Mouse (Mus musculus): ENCODE measurements around the gene Ripor3. TPM values are rescaled to one million over a fixed set of nuclear protein-coding genes. Genes with fewer than 3 reads are reported as not detected.
A peak's percentile ranks its signal among the peaks of the same experiment; 100 is the strongest.
"Not testable (repeated sequence)": the region's sequence is repeated elsewhere in the genome, so short reads cannot be mapped to it uniquely, and the experiment has no call there.

The Ripor3 gene
- polyA plus RNA-seq (2016; fragmentation: Nextera tagmentation; extraction: Ambion mirVana), result 0.73 and 0.98 TPM in 2 replicates

DNA sequence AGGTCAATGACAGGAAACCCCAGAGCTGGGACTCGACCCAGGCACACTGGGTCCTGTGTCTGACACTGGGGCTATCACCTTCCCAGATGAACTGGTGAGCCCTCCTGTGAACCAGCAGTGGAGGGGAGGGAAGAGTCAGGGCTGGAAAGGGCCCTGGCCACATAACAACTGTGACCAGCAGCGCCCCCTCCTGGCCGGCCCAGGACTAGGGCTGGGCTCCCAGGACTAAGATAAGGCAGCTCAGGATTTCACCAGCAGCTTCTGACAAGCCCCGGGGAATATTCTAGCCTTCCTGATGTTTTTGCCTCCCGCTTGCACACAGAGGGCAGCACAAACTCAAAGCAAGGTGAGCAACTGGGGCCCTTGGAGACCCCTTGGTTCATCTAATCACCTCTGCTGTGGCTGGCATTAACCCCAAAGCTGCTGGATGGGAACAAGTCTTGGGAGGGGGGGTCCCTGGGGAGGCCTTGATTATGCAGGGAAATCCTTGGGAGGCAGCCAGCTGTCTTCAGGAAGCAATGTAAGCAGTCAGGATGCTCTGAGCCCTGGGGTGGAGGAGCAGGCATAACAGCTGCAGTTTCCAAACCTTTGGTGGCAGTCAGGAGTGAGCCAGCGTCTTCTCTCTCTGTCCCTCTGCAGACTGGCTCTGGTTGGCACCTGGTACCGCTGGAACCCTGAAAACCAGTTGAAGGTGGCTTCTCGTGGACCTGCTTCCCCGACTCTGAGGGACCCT lies at the start of gene Ripor3:
Gene Ripor3, minus strand, starts transcription at position 683 of the 733 bp plus-strand sequence.
- Histone ChIP-seq H3K9ac (replicated peaks) (no peak within 1 kb of the TSS; the same call in 1 of the 2 replicates), H3K4me3 (replicated peaks) (no peak within 1 kb of the TSS), H3K36me3 (no peaks in the 10 kb centered on the region), H3K27ac (peak within 1 kb of the TSS; percentile 80), H3K27me3 (no peaks in the 10 kb centered on the region), H3K9me3 (no peaks in the 10 kb centered on the region), H3K4me1 (replicated peaks) (peaks cover 33% of the 10 kb centered on the region), H3K4me2 (no peak within 1 kb of the TSS)
- ATAC-seq (ENCODE audit: insufficient number of reproducible peaks, insufficient read depth, low FRiP score, low TSS enrichment, low read depth), result no peak
- WGBS, result 36% methylated on average over 9 of the region's 9 CpGs

DNA sequence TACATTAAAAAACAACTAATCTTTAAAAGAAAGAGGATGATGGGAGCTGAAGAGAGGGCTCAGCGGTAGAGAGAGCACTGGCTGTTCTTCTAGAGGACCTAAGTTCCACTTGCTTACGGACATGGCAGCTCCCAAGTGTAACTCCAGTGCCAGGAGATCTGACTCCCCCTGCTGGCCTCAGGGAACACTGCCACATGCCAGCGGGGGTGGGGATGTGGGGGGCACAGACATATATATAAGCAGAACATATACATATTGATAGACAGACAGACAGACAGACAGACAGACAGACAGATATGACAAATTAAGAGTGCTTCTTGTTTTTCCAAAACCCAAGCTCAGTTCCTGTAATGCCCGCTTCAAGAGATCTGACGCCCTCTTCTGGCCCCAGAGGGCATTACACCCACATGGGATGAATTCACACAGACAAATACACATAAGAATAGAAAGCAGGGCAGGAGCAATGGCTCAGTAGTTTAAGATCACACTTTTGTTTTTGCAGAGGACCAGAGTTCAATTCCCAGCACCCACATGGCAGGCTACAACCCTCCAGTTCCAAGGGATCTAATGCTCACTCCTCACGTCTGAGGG lies 48.9 kb upstream of the Ripor3 start:
- no peak for ATAC-seq (ENCODE audit: insufficient number of reproducible peaks, insufficient read depth, low FRiP score, low TSS enrichment, low read depth)
- peaks cover 6% of the 10 kb centered on the region; the same call in 1 of the 2 replicates for H3K9me3 ChIP-seq
- H3K4me1 ChIP-seq (replicated peaks), result peaks cover 25% of the 10 kb centered on the region
- H3K4me3 ChIP-seq (replicated peaks), result no peak overlapping the region
- no peaks in the 10 kb centered on the region for H3K36me3 ChIP-seq
- H3K27me3 ChIP-seq, result no peaks in the 10 kb centered on the region
- no peak overlapping the region for H3K27ac ChIP-seq
- WGBS, result 80% methylated on average over 6 of the region's 6 CpGs
- no peak overlapping the region for H3K9ac ChIP-seq (replicated peaks)
- H3K4me2 ChIP-seq, result no peak overlapping the region

DNA sequence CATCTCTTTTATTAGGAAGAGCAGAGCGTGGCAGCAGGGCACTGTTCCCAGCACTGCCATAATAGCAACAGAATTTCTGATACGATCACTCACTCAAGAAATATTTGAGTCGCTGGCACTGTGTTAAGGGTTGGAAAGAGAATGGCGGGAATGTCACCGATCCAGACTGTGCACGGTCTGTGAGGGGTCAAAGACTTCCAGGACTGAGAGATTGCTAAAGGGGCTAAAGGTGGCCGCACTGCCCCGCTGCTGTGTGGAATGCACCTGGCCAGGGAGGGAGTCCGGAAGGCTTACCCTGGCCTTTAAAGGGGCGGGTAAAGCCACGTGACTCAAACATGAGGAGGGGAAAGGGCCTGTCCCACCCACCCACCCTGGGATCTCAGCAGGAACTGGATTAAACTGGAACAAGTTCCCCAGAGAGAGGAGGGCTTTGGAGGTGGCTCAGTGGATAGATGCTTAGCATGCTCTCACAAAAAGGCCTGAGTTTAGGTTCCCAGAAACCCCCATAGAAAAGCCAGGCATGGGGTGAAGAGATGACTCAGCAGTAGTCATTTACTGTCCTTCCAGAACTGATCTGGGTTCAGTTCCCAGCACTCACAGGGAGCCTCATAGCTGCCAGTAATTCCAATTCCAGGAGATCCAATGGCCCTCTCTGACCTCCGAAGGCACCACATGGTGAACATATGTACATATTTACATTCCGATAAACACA lies 48.2 kb upstream of the Ripor3 start:
- 24% methylated on average over 13 of the region's 13 CpGs for WGBS
- Histone ChIP-seq H3K4me1 (replicated peaks) (peaks cover 25% of the 10 kb centered on the region), H3K9ac (replicated peaks) (no peak overlapping the region), H3K27me3 (no peaks in the 10 kb centered on the region), H3K9me3 (peaks cover 6% of the 10 kb centered on the region; the same call in 1 of the 2 replicates), H3K27ac (no peak overlapping the region), H3K36me3 (no peaks in the 10 kb centered on the region), H3K4me2 (no peak overlapping the region; the same call in 1 of the 2 replicates), H3K4me3 (replicated peaks) (no peak overlapping the region)
- no peak for ATAC-seq (ENCODE audit: insufficient number of reproducible peaks, insufficient read depth, low FRiP score, low TSS enrichment, low read depth)

DNA sequence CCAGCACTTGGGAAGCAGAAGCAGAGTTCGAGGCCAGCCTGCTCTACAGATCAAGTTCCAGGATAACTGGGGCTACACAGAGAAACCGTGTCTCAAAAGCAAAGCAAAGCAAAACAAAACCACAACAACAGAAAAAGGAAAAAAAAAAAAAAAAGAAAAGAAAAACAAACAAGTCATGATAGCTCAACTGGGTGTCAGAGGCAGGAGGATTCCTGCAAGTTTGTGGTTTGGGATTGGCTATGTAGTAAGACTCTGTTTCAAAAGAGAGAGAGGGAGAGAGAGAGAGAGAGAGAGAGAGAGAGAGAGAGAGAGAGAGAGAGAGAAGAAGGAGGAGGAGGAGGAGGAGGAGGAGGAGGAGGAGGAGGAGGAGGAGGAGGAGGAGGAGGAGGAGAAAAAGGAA lies 47.5 kb upstream of the Ripor3 start:
- not testable (repeated sequence) for H3K27me3 ChIP-seq; H3K27ac ChIP-seq; H3K9me3 ChIP-seq; H3K36me3 ChIP-seq; H3K4me3 ChIP-seq (replicated peaks); ATAC-seq (ENCODE audit: insufficient number of reproducible peaks, insufficient read depth, low FRiP score, low TSS enrichment, low read depth); H3K9ac ChIP-seq (replicated peaks); H3K4me2 ChIP-seq
- H3K4me1 ChIP-seq (replicated peaks), result peaks cover 25% of the 10 kb centered on the region
- WGBS, result 64% methylated on average over 2 of the region's 2 CpGs

GRCm38 (mm10) chr2:168056666-168056933 lies 46.2 kb upstream of the Ripor3 start:
- peak; percentile 18; the same call in 1 of the 2 replicates for ATAC-seq (ENCODE audit: insufficient number of reproducible peaks, insufficient read depth, low FRiP score, low TSS enrichment, low read depth)
- Histone ChIP-seq H3K9ac (replicated peaks) (no peak overlapping the region), H3K36me3 (no peaks in the 10 kb centered on the region), H3K4me2 (peak overlapping the region; percentile 30; the same call in 1 of the 2 replicates), H3K27ac (peak overlapping the region; percentile 76), H3K4me1 (replicated peaks) (peaks cover 25% of the 10 kb centered on the region), H3K9me3 (peaks cover 6% of the 10 kb centered on the region; the same call in 1 of the 2 replicates), H3K4me3 (replicated peaks) (no peak overlapping the region), H3K27me3 (peaks cover 10% of the 10 kb centered on the region)
- WGBS, result 8% methylated on average over 8 of the region's 8 CpGs

GRCm38 (mm10) chr2:168055910-168056665 lies 45.7 kb upstream of the Ripor3 start:
- Histone ChIP-seq H3K9ac (replicated peaks) (no peak overlapping the region; the same call in 1 of the 2 replicates), H3K4me1 (replicated peaks) (peaks cover 25% of the 10 kb centered on the region), H3K4me2 (peak overlapping the region; percentile 30; the same call in 1 of the 2 replicates), H3K4me3 (replicated peaks) (no peak overlapping the region), H3K27ac (peak overlapping the region; percentile 76), H3K9me3 (peaks cover 6% of the 10 kb centered on the region; the same call in 1 of the 2 replicates), H3K36me3 (no peaks in the 10 kb centered on the region), H3K27me3 (peaks cover 15% of the 10 kb centered on the region)
- peak; percentile 27; the same call in 1 of the 2 replicates for ATAC-seq (ENCODE audit: insufficient number of reproducible peaks, insufficient read depth, low FRiP score, low TSS enrichment, low read depth)
- WGBS, result 13% methylated on average over 14 of the region's 14 CpGs

DNA sequence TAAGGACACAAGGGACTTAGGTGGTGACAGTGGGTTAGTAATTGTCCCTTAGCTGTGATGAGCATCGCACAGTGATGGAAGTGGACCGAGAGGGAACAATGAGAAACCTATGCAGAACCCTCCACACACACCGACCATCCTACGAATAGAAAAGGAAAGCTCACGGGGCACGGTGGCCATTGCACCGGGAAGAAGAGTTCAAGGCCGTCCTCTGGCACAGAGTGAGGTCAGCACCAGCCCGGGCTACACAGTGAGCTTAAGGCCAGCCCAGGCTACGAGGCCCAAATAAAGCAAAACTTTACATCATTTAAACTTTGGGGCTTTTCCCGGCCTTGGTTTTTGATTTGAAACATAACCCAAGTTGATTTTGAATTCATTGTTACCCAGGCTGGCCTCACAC lies 43.7 kb upstream of the Ripor3 start:
- H3K4me1 ChIP-seq (replicated peaks), result peaks cover 41% of the 10 kb centered on the region
- ATAC-seq (ENCODE audit: insufficient number of reproducible peaks, insufficient read depth, low FRiP score, low TSS enrichment, low read depth), result no peak

DNA sequence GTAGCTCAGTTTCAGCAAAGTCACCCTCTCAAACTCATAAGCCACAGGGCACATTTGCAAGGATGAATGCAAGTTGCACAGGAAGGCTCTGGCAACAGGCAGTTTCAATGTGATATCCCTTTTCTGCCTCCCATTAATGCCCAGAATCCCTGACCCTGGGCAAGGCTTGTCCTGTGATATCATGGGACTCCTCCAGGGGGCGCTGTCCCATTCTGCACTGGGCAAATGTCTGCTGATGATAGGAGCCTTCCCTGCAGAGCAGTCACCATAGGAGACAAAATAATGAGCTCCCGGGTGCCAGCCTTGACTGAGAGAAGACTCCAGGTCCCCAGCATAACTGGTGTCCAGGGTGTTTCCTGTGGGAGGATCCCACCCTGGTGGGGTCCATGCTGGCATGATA lies 42.3 kb upstream of the Ripor3 start:
- Histone ChIP-seq H3K4me1 (replicated peaks) (peaks cover 37% of the 10 kb centered on the region), H3K27me3 (peaks cover 47% of the 10 kb centered on the region), H3K4me3 (replicated peaks) (no peak overlapping the region), H3K9me3 (no peaks in the 10 kb centered on the region), H3K9ac (replicated peaks) (no peak overlapping the region), H3K36me3 (no peaks in the 10 kb centered on the region), H3K27ac (no peak overlapping the region), H3K4me2 (no peak overlapping the region)
- 13% methylated on average over 2 of the region's 2 CpGs for WGBS
- no peak for ATAC-seq (ENCODE audit: insufficient number of reproducible peaks, insufficient read depth, low FRiP score, low TSS enrichment, low read depth)

More for the DNA sequence above, 43.7 kb upstream of the Ripor3 start:
- 92% methylated on average over 11 of the region's 11 CpGs for WGBS
- Histone ChIP-seq H3K27ac (no peak overlapping the region), H3K4me2 (no peak overlapping the region), H3K9me3 (0 out of 2 replicates have a peak, but pooled peaks cover under 1% of the 10 kb centered on the region), H3K9ac (replicated peaks) (no peak overlapping the region), H3K27me3 (peaks cover 35% of the 10 kb centered on the region), H3K36me3 (no peaks in the 10 kb centered on the region), H3K4me3 (replicated peaks) (no peak overlapping the region)

GRCm38 (mm10) chr2:168052156-168052555 lies 41.7 kb upstream of the Ripor3 start:
- no peak overlapping the region for H3K27ac ChIP-seq
- 88% methylated on average over 1 of the region's 1 CpGs for WGBS
- no peaks in the 10 kb centered on the region for H3K9me3 ChIP-seq
- no peak for ATAC-seq (ENCODE audit: insufficient number of reproducible peaks, insufficient read depth, low FRiP score, low TSS enrichment, low read depth)
- H3K27me3 ChIP-seq, result peaks cover 51% of the 10 kb centered on the region
- H3K4me3 ChIP-seq (replicated peaks), result no peak overlapping the region
- no peak overlapping the region for H3K9ac ChIP-seq (replicated peaks)
- no peak overlapping the region for H3K4me2 ChIP-seq
- no peaks in the 10 kb centered on the region for H3K36me3 ChIP-seq
- H3K4me1 ChIP-seq (replicated peaks), result peaks cover 37% of the 10 kb centered on the region

DNA sequence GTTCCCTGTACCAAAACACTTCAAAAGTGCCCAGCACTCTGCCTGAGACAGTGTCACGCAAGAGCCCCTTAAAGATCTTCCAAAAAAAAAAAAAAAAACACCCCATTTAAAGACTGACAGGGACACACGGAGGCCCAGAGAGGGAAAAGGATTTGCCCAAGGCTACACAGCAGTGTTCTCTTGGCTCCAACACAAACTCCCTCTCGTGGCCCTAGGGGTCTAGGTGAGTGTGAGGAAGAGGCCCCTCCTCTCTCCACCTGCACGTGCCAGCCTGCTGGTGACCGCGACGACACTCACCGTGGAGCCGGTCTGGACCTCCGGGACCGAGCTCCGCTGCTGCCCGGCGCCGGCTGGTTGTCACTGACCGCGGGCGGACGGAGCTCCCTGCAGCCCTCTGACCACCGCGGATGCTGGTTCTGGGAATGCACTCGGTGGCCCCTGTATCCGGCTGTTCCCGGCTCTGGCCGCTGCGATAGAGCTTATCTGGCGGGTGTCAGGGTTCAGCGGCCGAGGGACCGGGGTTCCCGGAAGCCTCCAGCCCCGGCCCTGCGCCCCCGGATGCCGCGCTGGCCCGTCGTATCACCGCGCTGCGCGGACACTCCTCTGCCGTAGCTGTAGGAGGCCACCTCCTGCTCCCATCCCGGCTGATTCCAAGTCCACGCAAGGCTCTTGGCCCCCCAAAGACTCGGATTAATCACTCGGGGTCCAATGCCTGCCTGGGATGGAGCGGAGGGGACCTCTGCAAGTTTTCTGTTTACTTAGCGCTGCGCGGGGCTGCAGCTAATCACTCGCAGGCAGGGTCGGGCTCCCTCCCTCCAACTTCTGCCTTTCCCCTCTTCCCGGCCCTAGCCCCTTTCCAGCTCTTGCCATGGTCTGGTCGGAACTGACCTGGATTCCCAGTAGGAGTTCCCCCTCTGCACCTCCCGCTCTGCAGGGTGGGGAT lies 39.9 kb upstream of the Ripor3 start:
- under 1% methylated on average over 56 of the region's 56 CpGs for WGBS
- ATAC-seq (ENCODE audit: insufficient number of reproducible peaks, insufficient read depth, low FRiP score, low TSS enrichment, low read depth), result no peak
- H3K9ac ChIP-seq (replicated peaks), result peak overlapping the region; percentile 69
- peaks cover 51% of the 10 kb centered on the region for H3K27me3 ChIP-seq
- peak overlapping the region; percentile 41; the same call in 1 of the 2 replicates for H3K27ac ChIP-seq
- H3K4me3 ChIP-seq (replicated peaks), result peak overlapping the region; percentile 49
- H3K4me1 ChIP-seq (replicated peaks), result peaks cover 34% of the 10 kb centered on the region
- peak overlapping the region; percentile 83 for H3K4me2 ChIP-seq
- no peaks in the 10 kb centered on the region for H3K36me3 ChIP-seq
- no peaks in the 10 kb centered on the region for H3K9me3 ChIP-seq
